Mouse (Mus musculus): Measurements from ENCODE around the gene Tmem150a.

Tmem150a gene

GRCm38 (mm10) chr6:72352636-72353405 is 2.4 kb upstream of the Tmem150a start:
- DNase-seq (ENCODE audit: low spot score): no peak

- no peak for DNase-seq (ENCODE audit: low spot score)
These were observed 1.2 kb upstream of the Tmem150a start for GRCm38 (mm10) chr6:72354025-72354424.

GRCm38 (mm10) chr6:72356001-72356532 is 820 bp downstream of the Tmem150a start:
- DNase-seq (ENCODE audit: low spot score): no peak

DNA sequence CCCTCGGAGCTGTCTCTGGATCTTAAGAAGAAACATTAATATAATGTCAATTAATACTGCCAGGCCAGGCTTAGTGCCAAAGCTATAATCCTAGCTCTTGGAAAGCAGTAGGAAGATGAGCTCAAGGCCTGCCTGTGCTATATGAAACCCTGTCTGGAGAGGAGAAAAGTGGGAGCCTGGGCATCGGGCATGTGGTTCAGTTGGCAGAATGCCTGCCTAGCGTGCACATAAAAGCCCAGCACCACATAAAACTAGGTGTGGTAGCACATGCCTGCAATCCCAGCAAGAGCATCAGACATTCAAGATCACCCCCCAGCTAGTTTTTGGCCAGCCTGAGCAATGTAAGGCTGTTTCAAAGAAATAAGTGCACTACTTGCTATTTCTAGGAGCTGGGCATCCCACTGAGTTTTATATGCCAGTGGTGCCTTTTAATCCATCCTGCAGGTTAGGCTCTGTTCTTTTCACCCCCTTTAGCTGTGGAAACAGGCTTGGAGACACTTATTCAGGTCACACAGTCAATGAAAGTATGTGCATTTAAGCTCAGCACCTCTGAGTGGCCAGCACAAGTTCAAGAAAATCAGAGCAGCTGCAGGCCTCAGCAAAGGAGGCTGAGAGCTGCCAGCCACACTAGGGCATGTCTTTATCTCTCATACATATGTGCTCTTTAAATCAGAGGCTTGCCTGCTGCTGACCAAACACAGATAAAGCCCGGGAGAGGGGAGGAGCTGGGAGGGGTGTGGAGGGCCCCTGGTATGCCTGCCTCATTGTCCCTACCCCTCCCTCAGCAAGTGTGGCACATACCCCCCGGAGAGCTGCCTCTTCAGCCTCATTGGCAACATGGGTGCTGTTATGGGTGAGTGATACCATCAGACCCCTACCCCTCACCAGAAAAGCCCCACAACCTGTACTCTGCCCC is 2.2 kb downstream of the Tmem150a start:
- DNase-seq (ENCODE audit: low spot score): no peak

DNA sequence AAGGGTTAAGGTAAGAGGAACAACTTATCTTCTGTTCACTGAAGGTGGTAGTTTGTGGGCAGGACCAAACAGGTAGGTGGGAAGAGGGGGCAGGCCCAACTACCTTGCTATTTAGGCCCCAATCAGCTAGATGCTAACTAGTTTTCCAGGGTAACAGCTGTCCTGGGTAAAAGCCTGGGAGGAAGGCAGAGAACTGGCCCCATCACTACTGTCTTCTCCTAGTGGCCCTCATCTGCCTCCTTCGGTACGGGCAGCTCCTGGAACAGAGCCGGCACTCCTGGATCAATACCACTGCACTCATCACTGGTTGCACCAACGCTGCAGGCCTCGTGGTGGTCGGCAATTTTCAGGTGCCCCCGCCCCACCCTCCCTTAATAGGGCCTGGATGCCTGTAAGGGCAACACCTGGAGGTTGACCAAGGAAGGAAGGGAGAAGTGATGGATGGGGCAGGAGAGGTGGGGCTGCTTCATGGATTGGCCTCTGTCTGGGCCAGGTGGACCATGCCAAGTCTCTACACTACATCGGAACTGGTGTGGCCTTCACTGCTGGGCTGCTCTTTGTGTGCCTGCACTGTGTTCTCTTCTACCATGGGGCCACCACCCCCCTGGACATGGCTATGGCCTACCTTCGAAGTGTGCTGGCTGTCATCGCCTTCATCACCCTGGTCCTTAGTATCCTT is 3.0 kb downstream of the Tmem150a start:
- no peak for DNase-seq (ENCODE audit: low spot score)

DNA sequence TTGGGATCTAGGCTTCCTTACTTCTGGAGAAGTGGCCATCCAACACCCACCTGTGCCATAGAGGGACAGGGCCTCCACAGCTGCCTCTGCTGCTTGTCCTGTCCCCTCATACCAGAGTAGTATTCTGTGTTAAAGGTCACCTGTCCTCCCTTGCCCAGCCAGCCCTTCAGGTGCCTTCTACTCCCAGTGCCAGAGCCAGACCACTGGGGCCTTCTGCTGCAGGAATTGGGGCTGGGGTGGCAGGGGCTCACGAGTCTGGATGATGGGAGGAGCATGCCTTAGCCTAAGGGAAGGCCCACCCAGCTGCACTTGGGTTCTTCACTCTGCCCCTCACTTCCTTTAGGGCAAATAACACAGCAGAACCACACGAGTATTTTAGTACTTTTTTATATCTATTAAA is 4.1 kb downstream of the Tmem150a start:
- no peak for DNase-seq (ENCODE audit: low spot score)

DNA sequence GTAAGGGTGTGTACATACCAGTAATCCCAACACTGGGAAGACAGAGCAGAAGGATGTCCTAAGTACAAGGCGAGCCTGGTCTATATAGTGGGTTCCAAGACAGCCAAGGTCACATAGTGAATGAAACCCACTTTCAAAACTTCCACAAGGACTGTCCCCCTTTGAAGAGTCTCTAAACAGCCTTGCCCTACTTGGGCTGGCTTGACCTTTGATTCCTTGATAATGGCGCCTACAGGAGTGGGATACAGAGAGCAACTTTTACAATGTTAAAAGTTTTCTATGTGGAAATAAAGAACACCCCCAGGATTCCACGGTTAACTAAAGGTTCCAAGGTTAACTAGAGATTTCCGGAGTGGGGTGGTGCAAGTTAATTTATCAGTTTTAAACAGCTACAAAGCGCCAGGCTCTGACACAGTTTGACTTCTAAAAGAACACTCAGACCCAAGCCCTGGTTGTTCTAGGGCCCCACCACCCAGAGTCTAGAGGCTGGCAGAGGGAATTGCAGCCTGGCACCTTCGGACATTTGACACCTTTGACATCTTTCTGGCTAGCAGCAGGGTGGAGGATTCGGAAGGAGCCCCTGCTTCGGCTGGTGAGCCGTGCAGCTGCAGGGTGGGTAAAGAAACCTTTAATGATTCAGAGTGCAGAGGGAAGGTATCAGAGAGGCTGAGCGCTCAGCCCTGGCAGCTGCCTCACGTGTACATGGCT is 4.8 kb downstream of the Tmem150a start:
- DNase-seq (ENCODE audit: low spot score): no peak

- DNase-seq (ENCODE audit: low spot score): no peak
These were observed 5.3 kb downstream of the Tmem150a start for GRCm38 (mm10) chr6:72360599-72360935.

- no peak for DNase-seq (ENCODE audit: low spot score)
These were observed 5.9 kb downstream of the Tmem150a start for GRCm38 (mm10) chr6:72361121-72361551.

DNA sequence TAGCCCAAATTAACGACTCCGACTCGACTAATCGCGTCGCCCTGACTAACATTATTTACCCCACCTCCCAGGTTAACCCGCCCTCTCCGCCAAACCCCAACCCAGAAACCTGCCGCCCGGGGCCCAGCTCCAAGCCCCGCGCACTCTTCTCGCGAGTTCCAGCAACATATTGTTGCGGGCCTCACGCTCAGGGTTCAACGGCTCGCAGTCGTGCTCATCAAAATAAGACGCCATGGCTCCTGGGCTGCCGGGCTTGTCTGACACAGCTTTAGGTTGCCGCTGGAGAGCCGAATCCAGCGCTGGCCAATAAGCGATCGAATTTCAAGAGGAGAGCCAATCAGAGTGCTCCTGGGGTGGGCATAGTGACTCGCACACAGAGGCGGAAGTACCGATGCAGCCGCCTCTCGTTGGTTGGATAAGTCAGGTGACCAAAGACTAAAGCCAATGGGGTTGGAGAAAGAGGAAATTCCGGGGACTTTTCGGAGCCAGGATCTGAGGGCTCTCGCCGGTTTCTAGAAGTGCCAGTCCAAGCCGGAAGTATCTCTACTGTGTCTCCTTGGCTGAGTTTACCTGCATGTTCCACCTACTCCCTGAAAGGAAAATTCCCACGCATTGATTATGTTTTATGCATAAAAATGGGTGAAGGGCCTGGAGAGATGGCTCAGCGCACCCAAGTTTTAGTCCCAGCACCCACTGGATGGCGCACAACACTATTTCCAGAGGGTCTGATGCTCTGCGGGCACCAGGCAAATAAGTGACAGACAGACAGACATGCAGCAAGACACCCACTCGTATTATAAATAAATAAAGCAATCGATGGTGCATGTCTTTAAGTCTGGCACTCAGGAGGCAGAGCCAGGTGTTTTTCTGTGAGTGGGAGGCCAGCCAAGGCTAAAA is 7.1 kb downstream of the Tmem150a start:
- DNase-seq (ENCODE audit: low spot score): peak; percentile 85

DNA sequence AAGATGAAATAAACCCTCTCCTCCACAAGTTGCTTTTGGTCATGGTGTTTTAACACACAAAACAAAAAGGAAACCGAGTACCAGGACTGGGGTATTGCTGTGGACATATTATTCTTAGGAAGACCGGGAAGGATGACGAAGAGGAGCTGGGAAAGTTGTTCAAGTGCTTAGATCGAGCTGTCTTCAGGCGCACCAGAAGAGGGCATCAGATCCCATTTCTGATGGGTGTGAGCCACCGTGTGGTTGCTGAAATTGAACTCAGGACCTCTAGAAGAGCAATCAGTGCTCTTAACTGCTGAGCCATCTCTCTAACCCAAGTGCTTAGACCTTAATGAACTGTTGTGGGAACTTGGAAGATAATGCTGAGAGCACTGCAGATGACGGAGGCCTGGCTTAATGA is 8.8 kb downstream of the Tmem150a start:
- no peak for DNase-seq (ENCODE audit: low spot score)

- no peak for DNase-seq (ENCODE audit: low spot score)
These were observed 9.7 kb downstream of the Tmem150a start for GRCm38 (mm10) chr6:72364985-72365384.

DNA sequence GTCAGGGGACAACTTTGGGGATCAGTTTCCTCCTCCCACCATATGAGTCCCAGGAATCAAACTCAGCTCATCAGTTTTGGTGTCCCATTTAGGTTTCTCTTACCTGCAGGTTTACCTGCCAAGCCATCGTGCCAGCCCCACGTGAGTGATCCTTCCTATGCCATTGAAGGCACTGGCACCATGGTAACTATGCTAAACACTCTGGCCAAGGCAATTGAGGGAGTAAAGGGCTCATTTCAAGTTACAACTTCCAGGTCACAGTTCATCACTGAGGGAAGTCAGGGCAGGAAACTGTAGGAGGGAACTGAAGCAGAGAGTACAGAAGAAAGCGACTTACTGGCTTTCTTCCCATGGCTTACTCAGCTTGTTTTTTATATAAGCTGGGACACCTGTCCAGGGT is 11.1 kb downstream of the Tmem150a start:
- no peak for DNase-seq (ENCODE audit: low spot score)

- DNase-seq (ENCODE audit: low spot score): no peak
These were observed 11.7 kb downstream of the Tmem150a start, which contains the start of gene Rnf181 for GRCm38 (mm10) chr6:72366844-72367443. Rnf181 (minus strand) TSS chr6:72366956.

DNA sequence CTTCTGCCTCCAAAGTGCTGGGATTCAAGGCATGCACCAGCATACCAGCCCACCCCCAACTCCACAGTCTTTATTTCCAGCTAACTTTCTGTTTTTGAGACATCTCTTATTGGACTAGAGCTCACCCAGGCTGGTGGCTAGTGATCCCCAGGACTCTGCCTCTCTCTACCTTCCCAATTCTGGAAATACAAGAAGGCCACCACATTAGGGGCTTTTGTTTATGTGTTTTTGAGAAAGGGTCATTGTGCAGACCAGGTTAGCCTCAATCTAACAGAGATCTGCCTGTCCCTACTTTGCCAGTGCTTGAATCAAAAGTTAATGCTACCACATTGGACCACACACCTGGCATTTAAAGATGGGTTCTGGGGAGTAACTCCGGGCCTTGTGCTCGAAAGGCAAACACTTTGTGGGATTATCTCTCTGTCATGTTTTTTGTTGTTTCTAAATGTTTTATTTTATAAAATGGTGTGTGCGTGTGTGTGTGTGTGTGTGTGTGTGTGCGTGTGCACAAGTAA is 12.3 kb downstream of the Tmem150a start:
- no peak for DNase-seq (ENCODE audit: low spot score)

- DNase-seq (ENCODE audit: low spot score): no peak
These were observed 14.3 kb downstream of the Tmem150a start for GRCm38 (mm10) chr6:72369557-72369956.

DNA sequence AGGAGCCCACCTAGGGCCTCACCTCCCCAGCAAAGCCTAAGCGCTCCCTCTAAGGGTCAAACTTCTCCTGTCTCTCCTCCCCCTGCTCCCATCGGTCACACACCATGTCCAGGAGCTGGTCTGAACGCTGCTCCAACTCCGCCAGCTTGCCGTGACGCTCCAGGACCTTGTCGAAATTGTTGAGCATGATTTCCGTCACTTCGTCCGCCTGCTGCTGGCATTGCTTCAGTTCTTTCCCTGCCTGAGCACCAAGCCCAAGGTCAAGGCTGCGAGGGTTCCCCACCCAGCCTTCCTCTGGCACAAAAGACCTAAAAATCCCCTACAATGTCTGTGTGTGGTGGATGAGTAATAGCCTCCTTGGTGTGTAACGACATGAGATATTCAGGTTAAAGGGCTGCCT is 14.8 kb downstream of the Tmem150a start:
- no peak for DNase-seq (ENCODE audit: low spot score)

- no peak for DNase-seq (ENCODE audit: low spot score)
These were observed 15.9 kb downstream of the Tmem150a start for GRCm38 (mm10) chr6:72371147-72371546.

DNA sequence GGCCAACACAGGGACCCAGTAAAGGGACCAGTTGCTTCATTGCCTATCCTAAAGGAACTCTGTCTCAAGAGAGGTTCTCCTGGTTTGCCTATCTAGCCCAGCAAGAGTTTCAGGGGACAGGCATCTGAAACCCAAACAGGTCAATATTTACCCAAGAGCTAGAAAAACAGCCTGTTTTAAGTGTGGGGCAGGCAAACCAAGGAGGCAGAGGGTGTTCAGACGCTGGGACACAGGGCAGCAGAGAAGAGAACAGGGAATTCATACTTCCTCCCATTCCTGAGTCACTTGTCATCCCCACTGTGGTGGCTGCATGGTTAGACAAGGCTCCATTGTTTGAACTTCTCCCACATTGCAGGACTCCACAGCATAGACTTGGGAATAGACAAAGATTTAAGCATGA is 16.3 kb downstream of the Tmem150a start:
- DNase-seq (ENCODE audit: low spot score): no peak

- DNase-seq (ENCODE audit: low spot score): no peak
These were observed 17.9 kb downstream of the Tmem150a start for GRCm38 (mm10) chr6:72373184-72373583.
